Mouse (Mus musculus) cerebellum, adult 18-20 months (tissue): ENCODE data around the gene Hs2st1.

ENCODE experiments used
- DNase-seq, 2 experiments: peaks; one replicate each; pipeline ENCODE4 v3.0.0; 2021

Hs2st1 gene

DNA sequence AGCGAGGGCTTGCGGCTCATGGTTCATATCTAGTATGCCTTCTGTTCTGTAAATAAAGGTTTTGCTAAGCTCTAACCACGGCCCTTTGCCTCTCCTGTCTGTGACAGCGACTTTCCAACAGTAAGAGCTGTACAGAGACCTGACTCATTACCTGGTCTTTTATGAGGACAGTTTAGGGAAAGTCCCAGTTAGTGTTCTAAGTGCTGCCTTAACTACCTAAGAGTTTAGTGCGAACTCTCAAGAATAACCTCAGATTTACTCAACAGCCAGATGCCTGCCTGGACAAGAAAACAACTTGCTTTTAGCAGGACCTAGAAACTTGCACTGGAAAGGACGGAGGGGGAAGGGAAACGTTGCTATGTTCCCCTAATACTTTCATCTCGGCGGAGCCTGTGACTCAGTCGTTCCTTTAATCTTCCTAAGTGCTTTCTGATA, 137.8 kb downstream of the Hs2st1 start:
- DNase-seq: no peak

DNA sequence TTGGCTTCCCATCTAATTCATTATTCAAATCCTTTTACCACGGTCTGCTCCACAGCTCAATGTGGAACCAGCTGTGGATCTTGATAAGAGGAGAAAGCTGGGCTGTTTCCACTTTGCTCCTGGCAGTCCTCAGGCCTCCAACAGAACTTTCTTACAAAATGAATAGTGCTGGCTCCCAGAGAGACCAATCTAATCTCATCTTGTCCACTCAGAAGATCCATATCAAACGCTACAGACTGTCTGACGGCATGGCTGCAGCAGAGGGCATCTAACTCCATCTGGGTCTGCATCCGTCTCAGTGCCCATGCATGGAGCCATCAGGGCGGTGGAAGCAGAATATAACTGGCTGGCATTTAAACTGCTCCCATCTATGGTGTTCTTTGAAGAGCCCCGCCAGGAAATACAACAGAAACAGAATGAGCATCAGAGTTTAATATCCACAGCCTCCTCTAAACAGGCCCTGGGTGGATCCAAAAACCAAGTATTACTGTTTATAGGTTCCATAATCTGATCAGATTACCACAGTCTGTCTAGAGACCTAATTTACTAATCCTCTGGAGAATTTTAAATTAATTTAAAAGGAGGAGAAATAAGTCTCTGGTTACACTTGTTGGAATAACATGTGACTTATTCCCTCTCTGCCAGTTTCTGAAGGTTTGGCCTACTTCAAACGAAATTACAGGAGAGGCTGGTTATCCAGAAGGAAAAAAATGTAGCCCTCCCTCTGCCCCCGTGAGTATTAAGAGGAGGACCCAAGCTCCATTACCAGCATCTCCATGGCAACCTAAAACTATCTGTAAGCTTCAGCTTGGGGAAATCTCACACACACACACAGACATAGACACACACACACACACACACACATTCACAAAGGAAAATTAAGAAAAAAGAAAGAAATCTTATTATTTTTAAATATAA, 141.2 kb downstream of the Hs2st1 start:
- no peak for DNase-seq

- DNase-seq: no peak
Observed at GRCm38 (mm10) chr3:144425041-144425448, 144.9 kb downstream of the Hs2st1 start.

DNA sequence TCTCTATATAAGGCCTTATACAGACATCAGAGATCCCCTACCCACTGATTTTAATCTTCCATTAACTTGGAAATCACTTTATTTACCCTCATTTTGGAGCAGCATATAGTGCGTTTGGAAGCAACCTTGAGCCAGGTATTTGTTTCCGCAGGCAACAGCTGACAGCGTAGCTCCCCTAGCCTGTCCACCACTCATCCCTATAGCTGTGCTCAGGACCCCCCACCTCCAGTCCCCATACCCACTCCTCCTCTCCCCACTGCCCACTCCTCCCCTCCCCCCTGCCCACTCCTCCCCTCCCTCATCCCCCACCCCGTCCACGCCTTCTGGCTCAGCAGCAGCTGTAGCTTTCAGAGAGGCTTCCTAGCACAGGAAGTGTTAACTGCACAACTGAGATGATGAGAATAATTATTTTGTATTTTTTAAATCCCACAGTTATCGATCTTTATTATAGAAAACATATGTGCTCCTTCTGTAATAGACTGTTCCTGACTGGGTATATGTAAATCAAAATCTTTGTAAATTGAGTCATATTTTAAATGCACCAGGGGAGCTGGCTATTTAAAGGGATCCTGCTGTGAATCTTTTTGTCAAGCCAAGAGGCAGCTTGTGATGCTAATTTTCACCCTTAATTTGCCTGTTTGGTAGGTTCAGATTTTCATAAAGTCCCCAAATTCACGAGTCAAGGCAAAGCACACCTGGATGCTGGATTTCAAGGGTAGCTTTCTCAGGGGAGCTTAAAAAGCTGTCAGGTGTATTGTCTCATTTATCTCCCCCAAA, 148.4 kb downstream of the Hs2st1 start:
- no peak for DNase-seq

DNA sequence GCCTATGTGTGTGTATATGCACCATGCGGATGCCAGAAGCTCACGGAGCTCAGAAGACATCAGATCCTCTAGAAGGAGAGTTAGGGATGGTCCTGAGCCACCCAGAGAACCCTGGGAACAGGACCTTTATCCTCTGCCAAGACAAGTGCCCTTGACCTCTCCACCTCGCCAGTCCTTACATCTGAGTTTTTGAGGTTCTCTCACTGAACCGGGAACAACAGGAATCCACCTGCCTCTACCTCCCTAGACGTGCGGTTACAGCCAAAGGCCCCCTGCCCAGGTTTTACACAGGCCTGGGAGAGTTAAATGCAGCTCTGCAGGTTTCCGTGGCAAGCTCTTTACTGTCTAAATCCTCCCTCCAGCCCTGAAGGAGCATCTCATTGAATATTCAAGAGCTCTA, 156.2 kb downstream of the Hs2st1 start:
- no peak for DNase-seq

DNA sequence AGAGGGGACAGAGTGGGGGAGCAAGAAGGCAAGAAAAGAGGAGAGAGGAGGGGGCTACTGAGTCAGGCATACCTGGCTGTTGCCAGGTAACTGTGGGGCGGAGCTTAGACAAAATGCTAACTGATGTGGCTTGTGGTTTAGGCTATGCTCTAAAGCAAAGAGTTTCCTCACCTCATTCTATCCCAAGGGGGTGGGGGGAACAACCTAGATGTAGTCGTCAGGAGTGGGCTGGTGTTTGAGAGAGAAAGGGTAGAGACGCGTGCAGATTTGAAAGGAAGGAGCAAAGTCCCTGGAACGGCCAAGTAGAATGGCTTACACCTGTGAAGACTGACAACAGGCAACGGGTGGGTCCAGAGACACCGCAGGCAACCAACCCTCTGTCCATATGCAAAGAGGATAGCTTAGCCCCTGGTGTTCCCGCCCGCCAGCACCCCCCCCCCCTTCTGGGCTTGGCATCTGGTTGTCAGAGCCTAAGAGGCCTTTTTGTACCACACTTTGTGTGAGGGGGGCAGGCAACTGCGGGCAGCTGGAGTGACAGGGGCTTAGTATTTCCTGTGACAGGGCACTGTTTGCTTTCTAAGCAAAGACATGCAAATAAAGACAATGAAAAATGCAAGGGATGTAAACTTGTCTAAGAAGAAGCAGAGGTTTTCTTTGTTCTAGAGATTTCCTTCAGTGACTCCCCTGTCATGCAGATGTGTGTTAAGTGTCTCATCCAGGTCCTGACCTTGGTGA, 157.3 kb downstream of the Hs2st1 start:
- DNase-seq: no peak

- DNase-seq: no peak
Observed at GRCm38 (mm10) chr3:144411650-144412278, 158.2 kb downstream of the Hs2st1 start.

- DNase-seq: no peak
Observed at GRCm38 (mm10) chr3:144411051-144411542, 158.9 kb downstream of the Hs2st1 start.

DNA sequence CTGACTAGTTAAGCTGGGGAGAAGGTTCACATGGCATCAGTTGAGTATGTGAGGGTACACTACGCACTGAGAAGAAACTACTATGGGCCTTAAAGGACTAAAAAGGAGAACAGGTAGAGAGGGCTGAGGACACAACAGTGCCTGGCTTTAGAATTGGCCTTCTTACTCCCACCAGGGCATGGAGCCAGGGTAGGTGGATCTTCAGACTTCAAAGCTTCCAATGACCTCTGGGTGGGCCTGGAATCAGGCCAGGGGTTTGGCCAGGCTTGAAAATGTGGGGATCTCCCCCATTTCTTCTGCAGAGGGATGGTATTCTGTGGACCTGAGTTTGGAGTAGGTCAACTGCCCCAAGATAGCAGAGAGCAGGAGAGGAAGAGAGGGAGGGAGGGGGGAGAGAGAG, 161.0 kb downstream of the Hs2st1 start:
- DNase-seq: no peak

DNA sequence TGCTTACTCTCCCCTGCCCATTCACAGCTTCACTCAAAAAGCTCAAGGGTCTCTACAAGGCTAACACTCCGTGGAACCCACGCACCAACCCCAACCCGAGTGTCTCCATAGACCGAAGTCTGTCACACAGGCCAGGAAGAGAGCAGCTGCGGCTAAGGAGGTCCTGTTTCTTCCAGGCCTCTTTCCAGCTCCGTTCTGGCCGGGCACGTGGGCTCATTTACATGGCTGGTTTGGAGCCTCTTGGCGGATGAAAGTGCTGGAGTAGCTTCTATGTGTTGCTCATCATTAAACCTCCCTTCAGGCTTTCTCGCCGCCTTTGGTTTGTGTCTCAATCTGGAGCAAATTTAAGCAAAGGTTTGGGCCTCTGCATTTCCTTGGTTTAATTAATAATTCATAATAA, 164.7 kb downstream of the Hs2st1 start:
- no peak for DNase-seq

- no peak for DNase-seq
Observed at GRCm38 (mm10) chr3:144401292-144401691, 168.7 kb downstream of the Hs2st1 start.

DNA sequence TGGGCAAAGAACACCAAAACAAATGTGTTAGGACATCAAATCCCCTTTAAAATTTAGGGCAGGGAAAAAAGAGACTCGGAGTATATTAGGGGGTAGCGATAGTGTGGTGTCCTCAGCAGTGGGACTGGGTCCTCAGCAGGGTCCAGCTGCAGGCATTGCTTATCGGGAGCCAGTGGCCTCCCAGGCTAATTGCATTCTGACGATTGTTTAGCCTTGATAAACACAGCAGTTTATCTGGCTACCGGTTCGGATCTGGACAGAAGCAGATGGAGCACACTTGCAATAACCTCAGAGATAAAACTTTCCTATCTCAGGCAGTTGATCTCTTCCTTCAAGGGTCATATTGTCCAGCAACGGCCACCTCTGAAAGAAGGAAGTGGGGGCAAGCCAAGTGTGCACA, 169.1 kb downstream of the Hs2st1 start:
- DNase-seq: no peak

GRCm38 (mm10) chr3:144400374-144400773, 169.6 kb downstream of the Hs2st1 start:
- no peak for DNase-seq

- DNase-seq: peak; percentile 69 to 70
Observed at GRCm38 (mm10) chr3:144399358-144400096, 170.5 kb downstream of the Hs2st1 start.

DNA sequence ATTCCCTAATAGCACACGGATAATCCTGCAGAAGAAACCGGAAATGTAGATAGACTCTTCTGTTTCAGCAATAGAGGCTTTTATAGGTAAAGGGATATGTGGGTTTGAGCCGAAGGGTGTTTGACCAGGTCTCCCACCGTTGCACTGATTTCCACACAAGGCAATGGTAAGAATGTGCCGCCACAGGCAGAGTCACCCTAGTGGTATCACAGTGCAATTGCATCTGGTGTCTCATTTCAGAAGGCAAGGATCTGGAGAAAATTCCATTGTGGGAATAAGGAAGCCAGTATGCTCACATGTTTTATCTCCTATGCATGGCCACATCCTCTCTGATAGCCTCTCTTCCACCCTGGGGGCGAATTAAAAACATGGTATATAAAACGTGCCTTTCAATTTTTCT, 171.8 kb downstream of the Hs2st1 start:
- DNase-seq: no peak

DNA sequence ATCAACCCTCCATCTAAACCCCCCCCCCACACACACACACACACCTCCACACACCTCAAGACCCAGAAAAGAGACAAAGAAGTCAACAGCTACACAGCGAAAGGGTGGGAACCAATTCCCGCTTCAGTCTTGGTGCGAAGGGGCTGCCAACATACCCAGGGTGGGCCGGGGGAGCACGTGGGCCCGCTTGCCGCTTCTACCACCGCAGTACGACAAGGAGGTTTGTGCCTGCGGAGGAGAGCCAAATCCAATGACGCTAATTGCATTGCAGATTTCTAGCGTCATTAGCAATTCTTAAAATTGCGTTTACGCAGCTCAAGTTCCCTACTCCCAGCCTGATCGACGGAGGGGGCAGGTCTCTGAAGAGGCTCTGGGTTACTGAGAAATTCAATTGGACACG, 173.5 kb downstream of the Hs2st1 start:
- DNase-seq: no peak

GRCm38 (mm10) chr3:144394454-144394943, 175.5 kb downstream of the Hs2st1 start:
- no peak for DNase-seq

DNA sequence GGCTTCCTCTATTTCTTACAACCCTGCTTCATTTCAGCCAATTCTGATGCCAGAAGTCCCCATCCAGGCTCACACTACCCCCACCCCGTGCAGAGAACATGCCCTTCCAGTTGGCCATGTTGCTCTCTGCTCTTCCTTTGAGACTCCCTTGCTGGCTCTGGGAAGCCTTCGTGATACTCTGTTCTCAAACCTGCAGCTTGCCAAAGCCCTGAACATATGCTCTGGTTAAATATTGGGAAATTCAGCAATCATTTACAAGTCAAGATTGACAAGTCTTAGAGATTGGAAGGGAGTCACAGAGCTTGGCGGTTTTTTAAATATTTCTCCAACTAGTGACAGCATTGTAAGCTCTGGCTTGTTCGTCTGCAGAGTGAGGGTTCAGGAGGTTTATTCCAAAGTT, 183.5 kb downstream of the Hs2st1 start:
- no peak for DNase-seq

DNA sequence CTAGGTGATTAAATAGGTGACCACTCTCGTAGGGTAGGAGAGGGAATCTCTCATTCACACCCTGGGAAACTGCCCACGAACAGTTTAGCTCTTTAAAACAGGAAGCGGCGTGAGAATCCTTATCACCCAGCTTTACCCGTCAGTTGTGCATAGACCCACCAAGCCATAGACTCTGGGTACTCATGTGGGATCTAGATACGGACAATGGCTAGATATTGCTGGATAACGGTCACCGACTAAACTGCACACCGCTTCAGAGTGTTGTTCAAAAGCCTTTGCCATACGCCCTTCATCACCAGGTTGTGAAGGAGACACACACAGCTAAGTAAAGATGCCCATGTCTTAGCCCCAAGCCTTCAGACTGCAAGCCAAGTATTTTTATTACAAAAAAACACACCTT, 185.3 kb downstream of the Hs2st1 start:
- DNase-seq: no peak

GRCm38 (mm10) chr3:144381431-144381980, 188.5 kb downstream of the Hs2st1 start:
- DNase-seq: no peak

GRCm38 (mm10) chr3:144380921-144381320, 189.1 kb downstream of the Hs2st1 start:
- peak; percentile 17 to 44 for DNase-seq
